Mouse (Mus musculus) adrenal gland, adult (tissue): ENCODE results near the gene Gp5.
A peak's percentile ranks its signal among the peaks of the same experiment; 100 is the strongest.

Source experiments
- DNase-seq, 2 experiments: peaks; one replicate each; pipeline ENCODE4 v3.0.0; 2022 to 2023; ENCODE audit warnings: low spot score in 1 of 2; ENCODE audit not compliant: inconsistent age in 2 of 2

The Gp5 gene

GRCm38 (mm10) chr16:30280676-30281297 lies 29.8 kb downstream of the Gp5 start:
- no peak for DNase-seq

DNA sequence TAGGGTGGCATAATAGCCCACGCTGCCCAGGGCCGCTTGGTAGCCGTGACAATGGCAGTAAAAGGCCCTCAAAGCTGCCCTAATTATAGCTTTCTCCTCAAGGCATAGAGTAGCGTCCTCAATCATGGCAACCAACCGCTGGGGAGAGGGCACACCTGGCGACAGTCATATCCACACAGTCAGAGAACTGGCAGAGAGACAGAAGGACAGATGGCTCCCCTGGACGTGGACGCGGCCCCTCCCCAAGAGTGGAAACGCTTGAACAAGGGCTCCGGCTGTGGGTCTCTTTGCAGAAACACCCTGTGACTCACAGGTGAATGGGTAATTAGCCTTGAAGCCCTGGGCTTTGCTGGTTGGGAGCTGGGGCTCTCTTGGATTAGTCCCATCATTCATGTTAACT lies 32.2 kb downstream of the Gp5 start:
- DNase-seq = peak in 1 of 2 experiments; percentile 52

GRCm38 (mm10) chr16:30275558-30276340 lies 34.8 kb downstream of the Gp5 start:
- no peak for DNase-seq

GRCm38 (mm10) chr16:30273065-30273464 lies 37.5 kb downstream of the Gp5 start:
- DNase-seq = no peak

GRCm38 (mm10) chr16:30271941-30272595 lies 38.5 kb downstream of the Gp5 start:
- no peak for DNase-seq

DNA sequence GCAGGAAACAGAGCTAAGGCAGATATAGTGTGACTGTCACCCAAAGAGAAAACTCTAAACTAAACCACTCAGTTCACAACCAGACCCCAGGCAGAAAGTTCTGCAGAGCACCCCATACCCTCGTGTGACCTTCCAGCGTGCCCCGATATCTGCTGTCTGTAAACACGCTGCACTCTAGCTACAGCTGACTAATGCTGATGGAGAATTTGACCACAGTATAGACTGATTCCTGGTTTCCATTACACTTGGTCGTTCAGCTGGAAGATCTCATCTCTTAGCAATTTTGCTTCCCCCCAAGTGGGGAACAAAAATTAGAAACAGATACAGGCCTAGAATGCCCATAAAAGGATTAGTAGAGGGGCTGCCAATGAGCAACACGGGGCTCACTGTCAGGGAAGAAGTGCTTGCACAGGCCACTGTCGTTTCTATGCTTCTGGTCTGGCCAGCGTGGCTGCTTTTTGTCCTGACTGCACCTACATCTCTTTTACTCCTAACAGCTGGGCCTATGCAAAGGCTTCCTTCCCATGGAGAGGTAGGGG lies 39.3 kb downstream of the Gp5 start:
- no peak for DNase-seq

DNA sequence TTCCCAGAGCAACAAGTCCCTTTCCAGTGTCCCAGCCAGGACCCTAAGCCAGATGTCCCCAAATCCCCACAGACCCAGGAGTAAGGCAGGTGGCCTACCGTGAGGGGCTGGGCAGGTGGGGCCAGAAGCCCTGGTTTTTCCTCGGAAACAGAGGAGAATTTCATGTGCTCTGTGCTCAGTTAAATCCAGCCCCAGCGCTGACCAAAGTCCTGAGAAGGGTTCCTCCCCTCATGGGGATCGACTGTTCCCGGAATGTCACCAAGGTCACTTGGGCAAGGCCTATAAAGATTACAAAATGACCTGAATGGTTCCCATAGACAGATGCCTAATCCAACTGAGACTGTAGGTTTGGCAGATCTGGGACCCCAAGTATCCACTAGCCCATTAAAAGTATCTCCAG lies 43.2 kb downstream of the Gp5 start, which contains the start of gene Cpn2:
Gene Cpn2, minus strand, starts transcription at position 141 of the 400 bp plus-strand sequence.
- DNase-seq = peak in 1 of 2 experiments; percentile 71

GRCm38 (mm10) chr16:30266561-30266960 lies 44.0 kb downstream of the Gp5 start:
- DNase-seq = no peak

GRCm38 (mm10) chr16:30265611-30266010 lies 45.0 kb downstream of the Gp5 start:
- DNase-seq = no peak

DNA sequence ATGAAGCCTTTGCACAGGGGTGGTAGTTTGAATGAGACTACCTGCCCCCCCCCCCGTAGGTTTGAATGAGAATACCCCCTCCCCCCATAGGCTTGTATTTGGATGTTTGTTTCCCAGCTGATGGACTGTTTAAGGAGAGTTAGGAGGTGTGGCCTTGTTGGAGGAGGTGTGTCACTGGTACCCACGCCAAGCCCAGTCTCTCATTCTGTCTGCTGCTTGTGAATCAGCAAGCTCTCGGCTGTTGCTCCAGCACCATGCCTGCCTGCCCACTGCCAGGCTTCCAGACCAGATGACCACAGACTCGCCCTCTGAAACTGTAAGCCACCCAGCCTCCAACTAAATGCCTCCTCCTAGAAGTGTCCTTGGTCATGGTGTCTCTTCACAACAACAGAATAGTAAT lies 47.4 kb downstream of the Gp5 start:
- peak in 1 of 2 experiments; percentile 35 for DNase-seq

GRCm38 (mm10) chr16:30262664-30263063 lies 47.9 kb downstream of the Gp5 start:
- DNase-seq = peak; percentile 55 to 81

DNA sequence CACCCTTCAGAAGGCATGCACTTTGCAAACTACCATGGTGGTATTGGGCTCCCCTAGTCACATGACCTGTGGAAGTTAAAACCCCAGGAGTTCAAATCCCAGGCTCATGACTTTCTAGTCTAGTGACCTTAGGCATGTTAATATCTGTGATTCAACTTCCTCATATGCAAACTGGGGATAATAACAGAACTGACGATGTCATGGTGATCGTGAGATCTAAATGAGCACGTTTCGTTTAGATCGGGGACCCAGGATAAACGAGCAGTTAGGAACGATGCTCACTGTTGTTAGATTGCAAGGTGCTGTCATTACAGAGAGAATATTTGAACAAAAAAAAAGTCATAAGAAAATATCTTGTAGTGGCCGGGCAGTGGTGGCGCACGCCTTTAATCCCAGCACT lies 48.4 kb downstream of the Gp5 start:
- DNase-seq = no peak

- no peak for DNase-seq
Observed at GRCm38 (mm10) chr16:30261341-30261740, 49.2 kb downstream of the Gp5 start.

DNA sequence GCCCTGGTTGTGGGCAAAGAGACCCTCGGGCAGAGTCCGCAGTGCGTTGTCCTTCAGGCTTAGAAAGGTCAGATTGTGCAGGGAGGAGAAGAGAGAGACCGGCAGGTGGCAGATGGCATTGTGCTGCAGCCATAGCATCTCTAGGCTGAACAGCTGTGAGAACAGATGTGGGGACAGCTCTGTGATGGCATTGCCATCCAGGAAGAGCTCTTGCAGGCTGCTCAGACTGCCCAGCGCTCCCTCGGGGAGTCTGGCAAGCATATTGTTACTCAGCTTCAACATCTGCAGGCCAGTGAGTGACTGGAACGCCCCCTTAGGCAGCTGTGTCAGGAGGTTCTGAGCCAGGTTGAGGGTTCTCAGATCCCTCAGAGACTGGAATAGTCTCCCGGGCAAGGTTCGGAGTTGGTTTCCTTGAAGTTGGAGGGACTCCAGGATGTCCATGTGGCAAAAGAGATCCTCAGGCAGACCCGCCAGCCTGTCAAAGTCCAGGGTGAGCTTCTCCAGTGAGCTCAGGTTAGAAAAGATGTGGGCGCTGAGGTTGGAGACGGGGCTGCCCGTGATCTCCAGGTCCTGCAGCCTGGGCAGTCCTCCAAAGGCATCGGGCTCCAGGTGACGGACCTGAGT lies 50.5 kb downstream of the Gp5 start:
- DNase-seq = no peak

DNA sequence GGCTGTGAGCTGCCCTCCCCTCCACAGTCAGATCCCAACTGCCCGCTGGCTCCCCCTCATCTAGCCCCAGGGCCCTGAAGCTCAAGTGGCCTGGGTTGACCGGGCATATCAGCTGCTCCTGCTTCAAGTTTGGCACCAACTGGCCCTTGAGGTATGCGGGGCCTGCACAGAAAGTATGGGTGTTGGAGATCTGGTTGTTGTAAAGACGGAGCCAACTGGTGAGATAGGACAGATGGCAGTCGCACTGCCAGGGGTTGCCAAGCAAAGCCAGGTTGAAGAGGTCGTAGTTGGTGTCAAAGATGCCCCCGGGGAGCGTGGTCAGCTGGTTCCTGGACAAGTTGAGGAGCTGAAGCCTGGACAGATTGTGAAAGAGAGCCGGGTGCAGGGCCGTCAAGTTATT lies 51.1 kb downstream of the Gp5 start:
- DNase-seq = peak in 1 of 2 experiments; percentile 38

DNA sequence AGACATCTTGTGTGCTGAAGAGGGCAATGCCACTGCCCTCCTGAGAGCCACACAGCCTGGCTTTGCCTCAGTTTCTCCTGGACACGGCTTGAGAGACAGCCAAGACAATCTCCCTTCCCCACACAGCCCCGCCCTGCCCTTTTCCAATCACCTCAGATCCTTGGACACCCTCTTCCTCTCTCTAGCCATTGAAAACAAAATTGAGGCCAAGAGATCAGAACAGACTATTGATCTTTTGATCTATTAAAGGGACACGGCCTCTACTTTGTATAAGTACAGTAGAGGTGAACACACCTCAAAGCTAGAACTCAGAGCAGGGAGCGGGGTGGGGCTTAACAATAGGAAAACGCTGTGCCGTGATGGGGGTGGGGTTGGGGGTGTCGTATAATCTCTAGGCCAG lies 52.1 kb downstream of the Gp5 start:
- no peak for DNase-seq

DNA sequence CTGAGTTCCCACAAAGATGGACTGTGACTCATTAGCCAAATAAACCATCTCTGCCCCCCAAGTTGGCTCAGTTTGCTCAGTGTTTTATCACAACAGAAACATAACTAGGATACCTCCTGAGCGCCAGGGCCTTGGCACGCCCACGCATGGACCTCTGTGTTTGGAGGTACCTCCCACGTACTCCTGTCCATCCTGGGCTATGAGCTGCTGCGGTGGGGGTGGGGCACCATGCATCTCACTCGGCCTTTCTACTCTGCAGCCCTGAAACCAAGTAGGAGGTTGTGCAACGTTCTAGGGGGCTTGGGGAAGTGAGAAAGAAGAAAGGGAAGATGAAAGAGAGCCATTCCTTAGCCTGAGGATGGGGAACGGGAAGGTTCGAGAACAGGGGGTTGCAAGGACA lies 52.9 kb downstream of the Gp5 start:
- DNase-seq = no peak
